Mouse (Mus musculus) ES-Bruce4 (cell line): ENCODE measurements around the gene Etaa1.

Source experiments
- CTCF ChIP-seq: IDR thresholded peaks from one replicate; pipeline ENCODE4 v1.8.1; 2011; ENCODE audit warnings: low read depth, low read length
- POLR2A ChIP-seq: IDR thresholded peaks from one replicate; pipeline ENCODE4 v1.8.1; 2011; ENCODE audit warnings: low read length; ENCODE audit not compliant: insufficient read depth

GRCm38 (mm10) chr11:17983331-17983730 lies 29.7 kb upstream of the Etaa1 start:
- TF ChIP-seq POLR2A = no peak
- no peak for TF ChIP-seq CTCF
